Mouse (Mus musculus): ENCODE data around the gene Zfp352. TPM values are rescaled to one million over a fixed set of nuclear protein-coding genes. Genes with fewer than 3 reads are reported as not detected.
"Not testable (repeated sequence)": the region's sequence is repeated elsewhere in the genome, so short reads cannot be mapped to it uniquely, and the experiment has no call there.

Gene Zfp352
- total RNA-seq (2021) = not detected
- long read RNA-seq, experiment 1 = 0 reads
- long read RNA-seq, experiment 2 = 0 reads

GRCm38 (mm10) chr4:90218520-90218919, at the start of gene Zfp352:
Gene Zfp352, plus strand, starts transcription at chr4:90218820.
- DNase-seq = no peak

- no peak for DNase-seq
Measured at GRCm38 (mm10) chr4:90170890-90171483, 47.6 kb upstream of the Zfp352 start.

GRCm38 (mm10) chr4:90174036-90174435, 44.6 kb upstream of the Zfp352 start:
- DNase-seq = no peak

GRCm38 (mm10) chr4:90203421-90203820, 15.2 kb upstream of the Zfp352 start:
- DNase-seq = no peak

- DNase-seq = no peak
Measured at GRCm38 (mm10) chr4:90211475-90211874, 7.1 kb upstream of the Zfp352 start.

- DNase-seq = no peak
Measured at GRCm38 (mm10) chr4:90212076-90212475, 6.5 kb upstream of the Zfp352 start.

GRCm38 (mm10) chr4:90235646-90236045, 17.0 kb downstream of the Zfp352 start:
- DNase-seq = not testable (repeated sequence)

GRCm38 (mm10) chr4:90269781-90270180, 51.2 kb downstream of the Zfp352 start:
- no peak for DNase-seq
